Mouse (Mus musculus) urinary bladder, postnatal 14 days (tissue): ENCODE measurements around the gene Kbtbd12.
A peak's percentile ranks its signal among the peaks of the same experiment; 100 is the strongest.

Experiments
- DNase-seq: peaks from one replicate; pipeline ENCODE4 v3.0.0; 2021; ENCODE audit warnings: low spot score

Kbtbd12 gene

GRCm38 (mm10) chr6:88548405-88549049, 89.2 kb downstream of the Kbtbd12 start:
- DNase-seq, result no peak

GRCm38 (mm10) chr6:88545397-88545790, 92.4 kb downstream of the Kbtbd12 start:
- no peak for DNase-seq

GRCm38 (mm10) chr6:88544644-88545396, 92.9 kb downstream of the Kbtbd12 start:
- no peak for DNase-seq

GRCm38 (mm10) chr6:88544241-88544640, 93.5 kb downstream of the Kbtbd12 start:
- no peak for DNase-seq

- no peak for DNase-seq
These were observed 97.5 kb downstream of the Kbtbd12 start for GRCm38 (mm10) chr6:88540093-88540755.

GRCm38 (mm10) chr6:88530306-88530705, 107.4 kb downstream of the Kbtbd12 start:
- no peak for DNase-seq

- DNase-seq, result no peak
These were observed 113.7 kb downstream of the Kbtbd12 start for GRCm38 (mm10) chr6:88524056-88524455.

GRCm38 (mm10) chr6:88523451-88523850, 114.3 kb downstream of the Kbtbd12 start:
- DNase-seq, result no peak

- DNase-seq, result no peak
These were observed 114.7 kb downstream of the Kbtbd12 start for GRCm38 (mm10) chr6:88523043-88523442.

GRCm38 (mm10) chr6:88522606-88523005, 115.1 kb downstream of the Kbtbd12 start:
- DNase-seq, result no peak

GRCm38 (mm10) chr6:88521821-88522220, 115.9 kb downstream of the Kbtbd12 start:
- DNase-seq, result no peak

GRCm38 (mm10) chr6:88518404-88519263, 119.1 kb downstream of the Kbtbd12 start, which contains the start of gene Sec61a1:
Gene Sec61a1 (minus strand): TSS chr6:88518905.
- peak; percentile 96 for DNase-seq

- DNase-seq, result no peak
These were observed 119.9 kb downstream of the Kbtbd12 start for GRCm38 (mm10) chr6:88517701-88518403.

- no peak for DNase-seq
These were observed 121.1 kb downstream of the Kbtbd12 start for GRCm38 (mm10) chr6:88516667-88517066.

GRCm38 (mm10) chr6:88515971-88516370, 121.8 kb downstream of the Kbtbd12 start:
- no peak for DNase-seq

GRCm38 (mm10) chr6:88514546-88514945, 123.2 kb downstream of the Kbtbd12 start:
- no peak for DNase-seq

GRCm38 (mm10) chr6:88513984-88514383, 123.8 kb downstream of the Kbtbd12 start:
- DNase-seq, result no peak

- no peak for DNase-seq
These were observed 134.7 kb downstream of the Kbtbd12 start for GRCm38 (mm10) chr6:88503044-88503443.

GRCm38 (mm10) chr6:88502030-88502970, 135.4 kb downstream of the Kbtbd12 start:
- no peak for DNase-seq

- DNase-seq, result no peak
These were observed 137.4 kb downstream of the Kbtbd12 start for GRCm38 (mm10) chr6:88500405-88500767.
